Mouse (Mus musculus): ENCODE data around the gene Smarcc2. TPM values are rescaled to one million over a fixed set of nuclear protein-coding genes. Genes with fewer than 3 reads are reported as not detected.

Smarcc2 gene
- polyA plus RNA-seq, 1 experiment from 2014 or later: 96.7 TPM

GRCm38 (mm10) chr10:128538340-128538870 is 79.4 kb downstream of the Smarcc2 start:
- H3K4me2 ChIP-seq (replicated peaks; ENCODE audit: low read depth, low read length): no peak overlapping the region
- H3K9ac ChIP-seq (ENCODE audit: low read depth, low read length): no peak overlapping the region
- whole genome bisulfite sequencing: 83% methylated on average over 1 of the region's 1 CpGs
- ATAC-seq (ENCODE audit: low FRiP score, low TSS enrichment): no peak
- H3K4me3 ChIP-seq (ENCODE audit: low read length): no peak overlapping the region
- H3K36me3 ChIP-seq (ENCODE audit: control insufficient read depth, insufficient read depth, low read length): peaks cover 13% of the 10 kb centered on the region
- no peaks in the 10 kb centered on the region for H3K4me1 ChIP-seq (ENCODE audit: control insufficient read depth, insufficient read depth, low read length)
- H3K27me3 ChIP-seq (ENCODE audit: control insufficient read depth, insufficient read depth, low read length): no peaks in the 10 kb centered on the region
- no peak overlapping the region for H3K27ac ChIP-seq (ENCODE audit: low read depth, low read length)
- no peaks in the 10 kb centered on the region for H3K9me3 ChIP-seq (ENCODE audit: control insufficient read depth, low read length)

Small RNAs within 50 kb of the gene (microRNA-seq; reads per million reads assigned to microRNA genes)
- gene Mir6916: not detected
- not detected for gene Mir8105

Other genes with a start within 250 kb of the Smarcc2 start
- 31.1 and 34.8 TPM in 2 replicates for gene Spryd4, start 247.4 kb upstream of the Smarcc2 start, polyA plus RNA-seq (2014; fragmentation: Nextera tagmentation; extraction: Ambion mirVana)
- not detected in 2 replicates for gene Mip, start 233.4 kb upstream of the Smarcc2 start, polyA plus RNA-seq (2014; fragmentation: Nextera tagmentation; extraction: Ambion mirVana)
- 47.8 and 68.2 TPM in 2 replicates for gene Timeless, start 227.2 kb upstream of the Smarcc2 start, polyA plus RNA-seq (2014; fragmentation: Nextera tagmentation; extraction: Ambion mirVana)
- gene Apon, start 205.2 kb upstream of the Smarcc2 start, polyA plus RNA-seq (2014; fragmentation: Nextera tagmentation; extraction: Ambion mirVana): 0.29 and 0.70 TPM in 2 replicates
- not detected in 2 replicates for gene Apof, start 190.6 kb upstream of the Smarcc2 start, polyA plus RNA-seq (2014; fragmentation: Nextera tagmentation; extraction: Ambion mirVana)
- gene Stat2, start 188.7 kb upstream of the Smarcc2 start, polyA plus RNA-seq (2014; fragmentation: Nextera tagmentation; extraction: Ambion mirVana): 8.4 and 11.8 TPM in 2 replicates
- 0.24 and 0.29 TPM in 2 replicates for gene Il23a, start 160.5 kb upstream of the Smarcc2 start, polyA plus RNA-seq (2014; fragmentation: Nextera tagmentation; extraction: Ambion mirVana)
- 32.6 and 44.0 TPM in 2 replicates for gene Pan2, start 155.9 kb upstream of the Smarcc2 start, polyA plus RNA-seq (2014; fragmentation: Nextera tagmentation; extraction: Ambion mirVana)
- 347 and 389 TPM in 2 replicates for gene Cnpy2, start 136.8 kb upstream of the Smarcc2 start, polyA plus RNA-seq (2014; fragmentation: Nextera tagmentation; extraction: Ambion mirVana)
- gene Cs, start 121.5 kb upstream of the Smarcc2 start, polyA plus RNA-seq (2014; fragmentation: Nextera tagmentation; extraction: Ambion mirVana): 135 and 225 TPM in 2 replicates
- gene Coq10a, start 90.3 kb upstream of the Smarcc2 start, polyA plus RNA-seq (2014; fragmentation: Nextera tagmentation; extraction: Ambion mirVana): 15.5 and 18.6 TPM in 2 replicates
- gene Ankrd52, start 82.1 kb upstream of the Smarcc2 start, polyA plus RNA-seq (2014; fragmentation: Nextera tagmentation; extraction: Ambion mirVana): 12.7 and 19.3 TPM in 2 replicates
- 15.1 and 22.6 TPM in 2 replicates for gene Slc39a5, start 58.0 kb upstream of the Smarcc2 start, polyA plus RNA-seq (2014; fragmentation: Nextera tagmentation; extraction: Ambion mirVana)
- 87.8 and 103 TPM in 2 replicates for gene Nabp2, start 47.8 kb upstream of the Smarcc2 start, polyA plus RNA-seq (2014; fragmentation: Nextera tagmentation; extraction: Ambion mirVana)
- gene Rnf41, start 47.6 kb upstream of the Smarcc2 start, polyA plus RNA-seq (2014; fragmentation: Nextera tagmentation; extraction: Ambion mirVana): 35.6 and 36.4 TPM in 2 replicates
- 921 and 980 TPM in 2 replicates for gene Myl6, start 34.9 kb downstream of the Smarcc2 start, polyA plus RNA-seq (2014; fragmentation: Nextera tagmentation; extraction: Ambion mirVana)
- gene Myl6b, start 39.4 kb downstream of the Smarcc2 start, polyA plus RNA-seq (2014; fragmentation: Nextera tagmentation; extraction: Ambion mirVana): 3.2 and 3.5 TPM in 2 replicates
- 9.9 and 16.1 TPM in 2 replicates for gene Esyt1, start 66.6 kb downstream of the Smarcc2 start, polyA plus RNA-seq (2014; fragmentation: Nextera tagmentation; extraction: Ambion mirVana)
- gene Zc3h10, start 88.5 kb downstream of the Smarcc2 start, polyA plus RNA-seq (2014; fragmentation: Nextera tagmentation; extraction: Ambion mirVana): 11.3 and 13.5 TPM in 2 replicates
- gene Rpl41, start 90.1 kb downstream of the Smarcc2 start, polyA plus RNA-seq (2014; fragmentation: Nextera tagmentation; extraction: Ambion mirVana): 4,683 and 5,796 TPM in 2 replicates
- 237 and 254 TPM in 2 replicates for gene Pa2g4, start 106.7 kb downstream of the Smarcc2 start, polyA plus RNA-seq (2014; fragmentation: Nextera tagmentation; extraction: Ambion mirVana)
- 5.1 and 11.8 TPM in 2 replicates for gene Erbb3, start 130.4 kb downstream of the Smarcc2 start, polyA plus RNA-seq (2014; fragmentation: Nextera tagmentation; extraction: Ambion mirVana)
- 1,019 and 1,352 TPM in 2 replicates for gene Rps26, start 167.5 kb downstream of the Smarcc2 start, polyA plus RNA-seq (2014; fragmentation: Nextera tagmentation; extraction: Ambion mirVana)
- 1.8 and 2.8 TPM in 2 replicates for gene Ikzf4, start 186.7 kb downstream of the Smarcc2 start, polyA plus RNA-seq (2014; fragmentation: Nextera tagmentation; extraction: Ambion mirVana)
- gene Suox, start 214.8 kb downstream of the Smarcc2 start, polyA plus RNA-seq (2014; fragmentation: Nextera tagmentation; extraction: Ambion mirVana): 6.8 and 10.1 TPM in 2 replicates
- 34.9 and 54.6 TPM in 2 replicates for gene Rab5b, start 237.0 kb downstream of the Smarcc2 start, polyA plus RNA-seq (2014; fragmentation: Nextera tagmentation; extraction: Ambion mirVana)
- gene Pmel, start 244.9 kb downstream of the Smarcc2 start, polyA plus RNA-seq (2014; fragmentation: Nextera tagmentation; extraction: Ambion mirVana): 1.0 and 2.6 TPM in 2 replicates
- 98.1 and 103 TPM in 2 replicates for gene Cdk2, start 245.8 kb downstream of the Smarcc2 start, polyA plus RNA-seq (2014; fragmentation: Nextera tagmentation; extraction: Ambion mirVana)